Mouse (Mus musculus): ENCODE measurements around the gene Rwdd2b. TPM values are rescaled to one million over a fixed set of nuclear protein-coding genes. Genes with fewer than 3 reads are reported as not detected.
A peak's percentile ranks its signal among the peaks of the same experiment; 100 is the strongest.

Rwdd2b gene
- polyA plus RNA-seq, 1 experiment, result 2.5 TPM

DNA sequence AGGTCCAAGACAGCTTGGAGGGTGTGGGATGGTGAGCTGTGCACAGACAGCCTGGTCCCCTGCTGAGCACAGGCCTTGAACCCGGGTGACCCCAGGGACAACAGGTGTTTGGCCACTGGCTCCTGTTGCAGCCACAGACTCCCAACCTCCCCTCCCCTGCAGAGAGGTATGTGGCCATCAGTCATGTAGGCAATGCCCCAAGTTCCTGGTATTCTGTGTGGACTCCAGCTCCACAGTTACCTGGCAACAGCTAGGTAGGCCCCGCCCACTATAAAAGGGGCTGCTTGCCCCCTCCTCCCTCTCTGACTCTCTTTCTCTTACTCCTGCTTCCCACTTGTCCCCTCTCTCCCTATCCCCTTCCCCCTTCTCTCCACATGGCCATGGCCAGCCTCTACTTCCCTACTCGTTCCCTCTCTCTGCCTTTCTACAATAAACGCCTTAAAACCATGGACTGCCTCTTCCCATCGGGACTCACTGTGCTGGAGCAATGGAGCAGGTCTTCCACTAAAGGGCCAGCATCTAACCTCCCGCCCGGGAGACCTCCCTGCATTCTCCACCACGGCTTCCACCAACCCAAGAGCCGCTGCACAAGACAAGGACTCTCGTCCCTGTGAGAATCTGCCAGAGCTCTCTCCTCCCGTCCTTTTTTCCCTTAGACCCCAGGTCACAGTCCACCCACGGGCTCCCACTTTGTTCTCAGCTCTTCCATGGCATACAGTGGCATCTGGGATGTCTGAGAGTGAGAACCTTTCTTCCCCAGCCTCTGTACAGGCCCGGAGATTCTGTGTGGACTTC lies 4.8 kb downstream of the Rwdd2b start:
- no peak for TF ChIP-seq POLR2A (IDR thresholded peaks at IDR 0.05; ENCODE audit: borderline replicate concordance, control insufficient read depth, low read depth, low read length)
- no peak for TF ChIP-seq CTCF (IDR thresholded peaks at IDR 0.05; ENCODE audit: control insufficient read depth, insufficient read depth, low read length)
- Histone ChIP-seq H3K4me1 (ENCODE audit: control insufficient read depth, insufficient read depth, low read length) (no peaks in the 10 kb centered on the region; the same call in 1 of the 2 replicates), H3K4me3 (replicated peaks; ENCODE audit: control insufficient read depth, low read depth, low read length) (no peak overlapping the region), H3K27ac (ENCODE audit: control insufficient read depth, insufficient read depth, low read depth, low read length, poor library complexity) (no peak overlapping the region)
- 86% methylated on average over 13 of the region's 13 CpGs for WGBS

- Histone ChIP-seq H3K4me3 (replicated peaks; ENCODE audit: control insufficient read depth, low read depth, low read length) (no peak overlapping the region), H3K27ac (ENCODE audit: control insufficient read depth, insufficient read depth, low read depth, low read length, poor library complexity) (no peak overlapping the region)
- 73% methylated on average over 6 of the region's 6 CpGs for WGBS
Measured at GRCm38 (mm10) chr16:87434946-87435345, 5.4 kb downstream of the Rwdd2b start.

GRCm38 (mm10) chr16:87434266-87434665 lies 6.1 kb downstream of the Rwdd2b start:
- 94% methylated on average over 7 of the region's 7 CpGs for WGBS
- no peak overlapping the region for H3K27ac ChIP-seq (ENCODE audit: control insufficient read depth, insufficient read depth, low read depth, low read length, poor library complexity)
- H3K4me3 ChIP-seq (replicated peaks; ENCODE audit: control insufficient read depth, low read depth, low read length), result no peak overlapping the region
- TF ChIP-seq POLR2A (IDR thresholded peaks at IDR 0.05; ENCODE audit: borderline replicate concordance, control insufficient read depth, low read depth, low read length), result no peak
- no peak for TF ChIP-seq CTCF (IDR thresholded peaks at IDR 0.05; ENCODE audit: control insufficient read depth, insufficient read depth, low read length)
- H3K4me1 ChIP-seq (ENCODE audit: control insufficient read depth, insufficient read depth, low read length), result no peaks in the 10 kb centered on the region; the same call in 1 of the 2 replicates

More at GRCm38 (mm10) chr16:87434946-87435345, 5.4 kb downstream of the Rwdd2b start:
- H3K4me1 ChIP-seq (ENCODE audit: control insufficient read depth, insufficient read depth, low read length), result no peaks in the 10 kb centered on the region; the same call in 1 of the 2 replicates
- TF ChIP-seq CTCF (IDR thresholded peaks at IDR 0.05; ENCODE audit: control insufficient read depth, insufficient read depth, low read length) (no peak), POLR2A (IDR thresholded peaks at IDR 0.05; ENCODE audit: borderline replicate concordance, control insufficient read depth, low read depth, low read length) (no peak)

- Histone ChIP-seq H3K4me1 (ENCODE audit: control insufficient read depth, insufficient read depth, low read length) (no peaks in the 10 kb centered on the region; the same call in 1 of the 2 replicates), H3K4me3 (replicated peaks; ENCODE audit: control insufficient read depth, low read depth, low read length) (peak within 1 kb of the TSS; percentile 96), H3K27ac (ENCODE audit: control insufficient read depth, insufficient read depth, low read depth, low read length, poor library complexity) (peak within 1 kb of the TSS; percentile 66)
- TF ChIP-seq CTCF (IDR thresholded peaks at IDR 0.05; ENCODE audit: control insufficient read depth, insufficient read depth, low read length) (no peak), POLR2A (IDR thresholded peaks at IDR 0.05; ENCODE audit: borderline replicate concordance, control insufficient read depth, low read depth, low read length) (peak; percentile 69; the same call in 1 of the 2 replicates)
- WGBS, result under 1% methylated on average over 56 of the region's 56 CpGs
Measured at GRCm38 (mm10) chr16:87432033-87432814, 8.1 kb downstream of the Rwdd2b start, which contains the start of gene Ltn1. Ltn1 (minus strand) TSS chr16:87432612.

DNA sequence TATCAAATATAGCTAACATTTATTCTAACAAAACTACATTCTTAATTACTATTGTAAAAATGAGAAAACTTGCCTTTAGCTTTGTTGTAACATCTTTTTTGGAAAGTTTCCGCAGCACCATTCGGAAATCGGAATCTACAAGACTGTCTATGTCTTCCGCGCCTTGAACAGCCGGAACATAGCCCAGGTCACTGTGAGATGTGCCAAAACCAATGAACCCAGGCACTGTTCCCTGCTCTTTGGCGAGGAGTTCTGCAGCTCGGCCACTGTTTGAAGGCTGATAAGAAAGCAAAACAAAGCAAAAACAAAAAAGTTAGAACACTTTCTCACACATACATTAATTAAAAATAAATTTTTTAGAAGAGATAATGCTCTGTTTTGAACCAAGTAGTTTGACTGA lies 12.9 kb downstream of the Rwdd2b start:
- 92% methylated on average over 8 of the region's 8 CpGs for WGBS
- TF ChIP-seq CTCF (IDR thresholded peaks at IDR 0.05; ENCODE audit: control insufficient read depth, insufficient read depth, low read length) (no peak), POLR2A (IDR thresholded peaks at IDR 0.05; ENCODE audit: borderline replicate concordance, control insufficient read depth, low read depth, low read length) (no peak)
- Histone ChIP-seq H3K27ac (ENCODE audit: control insufficient read depth, insufficient read depth, low read depth, low read length, poor library complexity) (no peak overlapping the region), H3K4me3 (replicated peaks; ENCODE audit: control insufficient read depth, low read depth, low read length) (no peak overlapping the region), H3K4me1 (ENCODE audit: control insufficient read depth, insufficient read depth, low read length) (no peaks in the 10 kb centered on the region; the same call in 1 of the 2 replicates)

GRCm38 (mm10) chr16:87420662-87421061 lies 19.7 kb downstream of the Rwdd2b start:
- H3K27ac ChIP-seq (ENCODE audit: control insufficient read depth, insufficient read depth, low read depth, low read length, poor library complexity), result no peak overlapping the region
- TF ChIP-seq CTCF (IDR thresholded peaks at IDR 0.05; ENCODE audit: control insufficient read depth, insufficient read depth, low read length) (no peak), POLR2A (IDR thresholded peaks at IDR 0.05; ENCODE audit: borderline replicate concordance, control insufficient read depth, low read depth, low read length) (no peak)
- no peaks in the 10 kb centered on the region for H3K4me1 ChIP-seq (ENCODE audit: control insufficient read depth, insufficient read depth, low read length)
- 75% methylated on average over 8 of the region's 8 CpGs for WGBS
- no peak overlapping the region for H3K4me3 ChIP-seq (replicated peaks; ENCODE audit: control insufficient read depth, low read depth, low read length)

DNA sequence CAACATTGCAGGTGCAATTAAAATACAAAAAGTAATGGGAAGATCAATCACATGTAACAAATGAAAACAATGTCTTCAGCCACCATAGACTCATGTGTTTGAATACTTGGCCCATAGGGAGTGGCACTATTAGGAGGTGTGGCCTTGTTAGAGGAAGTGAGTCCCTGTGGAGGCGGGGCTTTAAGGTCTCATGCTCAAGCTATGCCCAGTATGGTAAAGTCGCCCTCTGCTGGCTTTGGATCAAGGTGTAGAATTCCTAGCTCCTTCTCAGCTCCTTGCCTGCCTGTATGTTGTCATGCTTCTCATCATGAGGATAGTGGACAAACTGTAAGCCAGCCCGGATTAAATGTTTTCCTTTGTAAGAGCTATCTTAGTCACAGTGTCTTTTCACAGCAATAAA lies 35.4 kb downstream of the Rwdd2b start:
- 76% methylated on average over 3 of the region's 3 CpGs for WGBS
- TF ChIP-seq POLR2A (IDR thresholded peaks at IDR 0.05; ENCODE audit: borderline replicate concordance, control insufficient read depth, low read depth, low read length) (no peak), CTCF (IDR thresholded peaks at IDR 0.05; ENCODE audit: control insufficient read depth, insufficient read depth, low read length) (0 out of 2 replicates have a peak, but pooled peaks have one; percentile 14)
- Histone ChIP-seq H3K4me1 (ENCODE audit: control insufficient read depth, insufficient read depth, low read length) (no peaks in the 10 kb centered on the region), H3K27ac (ENCODE audit: control insufficient read depth, insufficient read depth, low read depth, low read length, poor library complexity) (no peak overlapping the region), H3K4me3 (replicated peaks; ENCODE audit: control insufficient read depth, low read depth, low read length) (no peak overlapping the region)

All from bone marrow, adult 2 months (tissue).